Mouse (Mus musculus): ENCODE measurements at regions not wholly inside any gene's neighbourhood (a gene's known extent, or its start where the extent isn't known, plus 50 kb on each side); places are given as distances from the start of the nearest gene placed in this dataset.

DNA sequence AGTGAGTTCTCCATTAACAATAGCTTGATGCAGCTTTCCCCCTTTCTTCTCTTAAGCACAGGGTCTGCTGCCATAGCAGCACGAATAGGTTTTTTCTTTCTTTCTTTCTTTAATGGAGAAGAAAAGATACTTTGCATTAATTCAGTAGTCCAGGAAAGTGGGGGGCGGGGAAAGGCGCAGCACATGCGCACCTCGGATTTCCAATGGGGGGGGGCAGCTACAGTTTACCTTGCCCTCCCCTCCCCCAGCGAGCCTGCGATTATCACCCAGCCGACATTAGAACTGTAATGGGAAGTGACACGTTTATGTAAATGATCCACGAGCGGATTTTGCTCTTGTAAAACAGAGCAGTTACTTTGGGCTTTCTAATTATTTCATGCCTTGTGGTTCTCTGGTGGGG lies 146.6 kb upstream of the Lef1 start:
- Histone ChIP-seq H3K9me3 (replicated peaks; ENCODE audit: control insufficient read depth, low read length) (no peaks in the 10 kb centered on the region), H3K27ac (ENCODE audit: low read depth) (no peak overlapping the region), H3K4me1 (ENCODE audit: control insufficient read depth, insufficient read depth) (no peaks in the 10 kb centered on the region), H3K36me3 (replicated peaks; ENCODE audit: control insufficient read depth, insufficient read depth, low read length) (no peaks in the 10 kb centered on the region), H3K4me3 (ENCODE audit: low read depth, low read length) (no peak overlapping the region), H3K4me2 (ENCODE audit: low read depth, low read length) (no peak overlapping the region), H3K27me3 (ENCODE audit: control insufficient read depth, insufficient read depth, low read length) (no peaks in the 10 kb centered on the region), H3K9ac (replicated peaks; ENCODE audit: low read depth, low read length) (no peak overlapping the region)
- WGBS, result 53% methylated on average over 11 of the region's 11 CpGs
- DNase-seq (ENCODE audit: low spot score), result no peak
- no peak for TF ChIP-seq EP300 (IDR thresholded peaks at IDR 0.05; ENCODE audit: low read depth)
- no peak for TF ChIP-seq CTCF (IDR thresholded peaks at IDR 0.05; ENCODE audit: low read depth)
- ATAC-seq (ENCODE audit: insufficient read depth, low read depth), result no peak

DNA sequence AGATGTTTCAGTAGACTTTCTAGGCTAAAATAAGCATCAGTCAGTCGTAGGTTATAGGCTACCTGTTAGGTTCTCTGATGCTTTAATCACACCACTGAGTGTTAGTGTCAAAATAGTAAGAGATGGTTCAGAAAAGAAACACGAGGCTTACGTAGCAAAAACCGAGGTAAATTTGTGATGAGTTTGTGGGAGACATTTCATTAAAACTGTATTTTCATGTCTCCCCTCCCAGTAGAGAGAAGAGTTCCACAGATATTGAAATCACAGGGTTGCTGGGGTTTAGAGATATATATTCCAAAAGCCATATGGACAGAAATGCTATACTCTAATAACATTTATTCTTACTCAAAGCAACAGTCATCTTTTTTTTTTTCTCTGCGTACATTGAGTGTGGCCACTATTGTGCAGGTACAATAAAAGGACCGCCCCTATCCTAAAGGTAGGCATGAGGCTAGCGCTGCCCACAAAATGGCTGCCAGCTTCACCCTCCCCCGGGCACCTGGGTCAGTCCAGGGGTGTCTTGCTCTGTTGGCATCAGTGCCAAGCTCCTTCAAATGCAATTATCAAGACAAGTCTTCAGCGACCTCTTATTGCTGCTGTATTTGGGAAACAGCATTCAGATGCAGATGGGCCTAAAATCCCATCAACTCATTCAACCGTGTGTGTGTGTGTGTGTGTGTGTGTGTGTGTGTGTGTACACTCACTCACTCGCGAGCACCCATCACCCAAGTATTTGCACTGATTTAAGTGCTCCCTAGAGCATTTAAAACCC lies 147.4 kb upstream of the Lef1 start:
- TF ChIP-seq EP300 (IDR thresholded peaks at IDR 0.05; ENCODE audit: low read depth) (no peak), CTCF (IDR thresholded peaks at IDR 0.05; ENCODE audit: low read depth) (no peak)
- H3K27me3 ChIP-seq (ENCODE audit: control insufficient read depth, insufficient read depth, low read length), result no peaks in the 10 kb centered on the region
- H3K4me1 ChIP-seq (ENCODE audit: control insufficient read depth, insufficient read depth), result no peaks in the 10 kb centered on the region
- H3K36me3 ChIP-seq (replicated peaks; ENCODE audit: control insufficient read depth, insufficient read depth, low read length), result no peaks in the 10 kb centered on the region
- no peak for ATAC-seq (ENCODE audit: insufficient read depth, low read depth)
- no peak for DNase-seq (ENCODE audit: low spot score)
- no peak overlapping the region for H3K4me3 ChIP-seq (ENCODE audit: low read depth, low read length)
- no peak overlapping the region for H3K27ac ChIP-seq (ENCODE audit: low read depth)
- H3K9ac ChIP-seq (replicated peaks; ENCODE audit: low read depth, low read length), result no peak overlapping the region
- H3K4me2 ChIP-seq (ENCODE audit: low read depth, low read length), result no peak overlapping the region
- H3K9me3 ChIP-seq (replicated peaks; ENCODE audit: control insufficient read depth, low read length), result no peaks in the 10 kb centered on the region
- WGBS, result 77% methylated on average over 12 of the region's 12 CpGs

DNA sequence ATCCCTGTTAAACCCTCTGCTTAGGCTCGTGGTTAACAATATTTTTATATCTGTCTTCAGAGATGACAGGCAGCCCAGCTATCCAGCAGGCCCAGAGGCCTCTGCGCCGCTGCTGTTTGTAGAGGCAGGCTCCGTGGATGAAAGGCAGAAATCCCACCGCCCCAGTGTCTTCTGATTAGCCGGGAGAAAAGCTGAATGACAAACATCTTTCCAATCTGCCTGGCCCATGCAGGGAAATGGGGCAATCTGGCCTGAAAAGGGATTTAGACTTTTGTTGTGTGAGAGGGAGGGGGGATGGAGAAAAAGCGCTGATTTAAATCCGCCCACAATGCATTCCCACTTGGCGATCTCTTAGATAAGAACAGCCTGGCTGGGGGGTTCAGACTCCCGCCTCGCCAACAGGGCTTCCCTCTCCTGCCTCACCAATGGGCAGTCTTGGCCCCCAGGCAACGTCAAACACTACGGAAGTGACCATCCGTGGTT lies 148.1 kb upstream of the Lef1 start:
- no peaks in the 10 kb centered on the region for H3K36me3 ChIP-seq (replicated peaks; ENCODE audit: control insufficient read depth, insufficient read depth, low read length)
- no peak overlapping the region for H3K9ac ChIP-seq (replicated peaks; ENCODE audit: low read depth, low read length)
- H3K9me3 ChIP-seq (replicated peaks; ENCODE audit: control insufficient read depth, low read length), result no peaks in the 10 kb centered on the region
- H3K27ac ChIP-seq (ENCODE audit: low read depth), result no peak overlapping the region
- WGBS, result 35% methylated on average over 14 of the region's 14 CpGs
- ATAC-seq (ENCODE audit: insufficient read depth, low read depth), result no peak
- no peak for DNase-seq (ENCODE audit: low spot score)
- no peak overlapping the region for H3K4me2 ChIP-seq (ENCODE audit: low read depth, low read length)
- TF ChIP-seq EP300 (IDR thresholded peaks at IDR 0.05; ENCODE audit: low read depth), result no peak
- H3K27me3 ChIP-seq (ENCODE audit: control insufficient read depth, insufficient read depth, low read length), result no peaks in the 10 kb centered on the region
- no peaks in the 10 kb centered on the region for H3K4me1 ChIP-seq (ENCODE audit: control insufficient read depth, insufficient read depth)
- H3K4me3 ChIP-seq (ENCODE audit: low read depth, low read length), result no peak overlapping the region

DNA sequence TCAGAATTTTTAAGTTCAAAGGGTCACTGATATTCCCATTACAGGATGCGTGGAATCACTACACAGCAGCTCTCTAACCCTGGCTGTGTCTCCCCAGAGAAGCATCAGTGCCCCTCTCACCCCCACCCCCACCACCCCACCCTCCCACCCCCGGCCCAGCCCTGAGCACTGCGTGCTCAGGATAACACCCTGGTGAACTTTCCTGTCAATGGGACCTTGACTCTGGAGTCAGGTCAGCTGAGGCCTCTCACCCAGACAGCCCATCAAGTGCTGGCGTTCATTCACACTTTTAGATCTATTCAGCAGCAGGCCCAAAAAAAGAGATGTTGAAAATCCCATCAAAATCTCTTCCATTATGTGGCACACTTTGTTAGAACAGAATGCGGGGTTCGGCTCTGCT lies 148.6 kb upstream of the Lef1 start:
- Histone ChIP-seq H3K36me3 (replicated peaks; ENCODE audit: control insufficient read depth, insufficient read depth, low read length) (no peaks in the 10 kb centered on the region), H3K9me3 (replicated peaks; ENCODE audit: control insufficient read depth, low read length) (no peaks in the 10 kb centered on the region), H3K4me3 (ENCODE audit: low read depth, low read length) (no peak overlapping the region), H3K9ac (replicated peaks; ENCODE audit: low read depth, low read length) (no peak overlapping the region), H3K4me1 (ENCODE audit: control insufficient read depth, insufficient read depth) (no peaks in the 10 kb centered on the region), H3K27ac (ENCODE audit: low read depth) (no peak overlapping the region), H3K27me3 (ENCODE audit: control insufficient read depth, insufficient read depth, low read length) (no peaks in the 10 kb centered on the region), H3K4me2 (ENCODE audit: low read depth, low read length) (no peak overlapping the region)
- no peak for TF ChIP-seq CTCF (IDR thresholded peaks at IDR 0.05; ENCODE audit: low read depth)
- TF ChIP-seq EP300 (IDR thresholded peaks at IDR 0.05; ENCODE audit: low read depth), result no peak
- no peak for DNase-seq (ENCODE audit: low spot score)
- WGBS, result 46% methylated on average over 6 of the region's 6 CpGs
- ATAC-seq (ENCODE audit: insufficient read depth, low read depth), result no peak

DNA sequence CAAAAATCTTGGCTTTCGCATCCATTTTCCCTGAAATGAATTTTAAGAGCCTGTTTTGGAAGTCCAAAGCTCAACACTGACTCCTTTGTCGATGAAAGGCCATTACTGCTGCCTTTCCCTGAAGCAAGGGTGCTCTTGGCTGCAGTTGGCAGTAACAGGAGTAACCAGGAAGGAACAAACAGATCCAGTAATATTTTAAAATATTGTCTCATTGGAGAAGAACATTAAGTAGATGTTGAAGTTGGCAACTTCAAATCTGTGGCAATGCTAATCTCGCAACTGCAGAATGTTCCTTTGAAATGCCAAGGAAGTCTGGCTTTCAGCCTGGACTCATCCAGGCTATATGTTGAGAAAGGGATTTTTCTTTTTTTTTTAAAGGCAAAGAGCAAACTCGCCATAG lies 154.3 kb upstream of the Lef1 start:
- DNase-seq (ENCODE audit: low spot score) (no peak), ATAC-seq (ENCODE audit: insufficient read depth, low read depth) (no peak)
- no peak for TF ChIP-seq CTCF (IDR thresholded peaks at IDR 0.05; ENCODE audit: low read depth)
- no peak for TF ChIP-seq EP300 (IDR thresholded peaks at IDR 0.05; ENCODE audit: low read depth)
- Histone ChIP-seq H3K9ac (replicated peaks; ENCODE audit: low read depth, low read length) (no peak overlapping the region), H3K4me3 (ENCODE audit: low read depth, low read length) (no peak overlapping the region), H3K9me3 (replicated peaks; ENCODE audit: control insufficient read depth, low read length) (no peaks in the 10 kb centered on the region), H3K27ac (ENCODE audit: low read depth) (no peak overlapping the region), H3K4me1 (ENCODE audit: control insufficient read depth, insufficient read depth) (no peaks in the 10 kb centered on the region), H3K4me2 (ENCODE audit: low read depth, low read length) (no peak overlapping the region), H3K27me3 (ENCODE audit: control insufficient read depth, insufficient read depth, low read length) (no peaks in the 10 kb centered on the region), H3K36me3 (replicated peaks; ENCODE audit: control insufficient read depth, insufficient read depth, low read length) (no peaks in the 10 kb centered on the region)
- WGBS, result 72% methylated on average over 4 of the region's 4 CpGs

DNA sequence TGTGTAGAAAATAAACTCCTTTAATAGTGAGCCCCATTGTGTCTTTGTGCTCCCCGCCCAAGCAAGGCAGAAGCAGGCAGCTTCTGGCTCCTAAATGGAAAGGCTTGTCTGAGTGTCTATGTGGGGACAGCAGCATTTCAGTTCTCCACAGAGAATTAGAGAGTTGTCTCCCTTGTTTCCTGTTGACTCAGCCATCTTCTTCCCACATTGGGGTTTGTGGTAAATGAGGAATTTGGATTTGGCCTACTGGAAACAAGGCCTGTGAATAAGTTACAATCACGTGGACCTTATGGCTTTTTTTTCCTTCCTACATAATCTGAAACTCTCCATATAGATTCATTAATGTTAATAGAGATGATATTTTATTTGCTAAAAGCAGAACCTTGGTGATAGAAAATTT lies 158.9 kb upstream of the Lef1 start:
- Histone ChIP-seq H3K4me3 (ENCODE audit: low read depth, low read length) (no peak overlapping the region), H3K27me3 (ENCODE audit: control insufficient read depth, insufficient read depth, low read length) (no peaks in the 10 kb centered on the region), H3K36me3 (replicated peaks; ENCODE audit: control insufficient read depth, insufficient read depth, low read length) (no peaks in the 10 kb centered on the region), H3K9me3 (replicated peaks; ENCODE audit: control insufficient read depth, low read length) (no peaks in the 10 kb centered on the region), H3K27ac (ENCODE audit: low read depth) (no peak overlapping the region), H3K4me2 (ENCODE audit: low read depth, low read length) (no peak overlapping the region), H3K4me1 (ENCODE audit: control insufficient read depth, insufficient read depth) (no peaks in the 10 kb centered on the region), H3K9ac (replicated peaks; ENCODE audit: low read depth, low read length) (no peak overlapping the region)
- no peak for DNase-seq (ENCODE audit: low spot score)
- WGBS, result 55% methylated on average over 2 of the region's 2 CpGs
- no peak for ATAC-seq (ENCODE audit: insufficient read depth, low read depth)
- no peak for TF ChIP-seq EP300 (IDR thresholded peaks at IDR 0.05; ENCODE audit: low read depth)
- TF ChIP-seq CTCF (IDR thresholded peaks at IDR 0.05; ENCODE audit: low read depth), result no peak
